Mouse (Mus musculus) kidney, adult 2 months (tissue): ENCODE data around the gene C2cd4a.

Source experiments
- CTCF ChIP-seq: fragments of 200-500 bp; conservative IDR thresholded peaks from 2 replicates; pipeline ENCODE4 v1.5.1; 2011; ENCODE audit warnings: low read depth, mild to moderate bottlenecking, control low read depth, low read length, moderate library complexity, mixed read lengths; ENCODE audit not compliant: insufficient read depth, insufficient read length
- POLR2A ChIP-seq: fragments of 200-500 bp; IDR thresholded peaks from one replicate; pipeline ENCODE4 v1.6.1; 2011; ENCODE audit warnings: low read depth, low read length, control low read depth

DNA sequence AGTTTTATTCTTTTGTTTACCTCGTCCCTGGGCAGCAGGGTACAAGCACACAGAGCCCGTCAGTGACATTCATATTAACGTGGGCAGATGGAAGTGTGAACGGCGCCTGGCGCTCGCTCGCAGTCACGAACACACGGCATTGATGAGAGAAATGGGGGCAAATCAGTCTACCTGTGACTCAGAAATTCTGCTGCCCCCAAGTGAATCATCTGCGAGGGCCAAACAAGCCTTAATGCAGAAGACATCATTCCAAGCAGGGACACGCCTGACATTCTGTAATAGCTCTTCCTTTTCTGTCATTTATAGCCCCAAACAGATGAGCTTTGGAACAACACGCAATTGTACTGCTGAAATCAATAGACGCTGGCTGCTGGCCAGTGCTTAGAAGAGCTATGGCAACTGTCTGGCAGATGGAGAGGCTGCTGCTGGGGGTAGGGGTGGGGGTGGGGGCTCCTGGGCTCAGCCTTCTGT, 36.9 kb downstream of the C2cd4a start:
- TF ChIP-seq POLR2A: no peak
- no peak for TF ChIP-seq CTCF
